Mouse (Mus musculus): ENCODE measurements around the gene Usp17la. TPM values are rescaled to one million over a fixed set of nuclear protein-coding genes. Genes with fewer than 3 reads are reported as not detected.
"Not testable (repeated sequence)": the region's sequence is repeated elsewhere in the genome, so short reads cannot be mapped to it uniquely, and the experiment has no call there.

Usp17la gene
- total RNA-seq (2021) = not detected

DNA sequence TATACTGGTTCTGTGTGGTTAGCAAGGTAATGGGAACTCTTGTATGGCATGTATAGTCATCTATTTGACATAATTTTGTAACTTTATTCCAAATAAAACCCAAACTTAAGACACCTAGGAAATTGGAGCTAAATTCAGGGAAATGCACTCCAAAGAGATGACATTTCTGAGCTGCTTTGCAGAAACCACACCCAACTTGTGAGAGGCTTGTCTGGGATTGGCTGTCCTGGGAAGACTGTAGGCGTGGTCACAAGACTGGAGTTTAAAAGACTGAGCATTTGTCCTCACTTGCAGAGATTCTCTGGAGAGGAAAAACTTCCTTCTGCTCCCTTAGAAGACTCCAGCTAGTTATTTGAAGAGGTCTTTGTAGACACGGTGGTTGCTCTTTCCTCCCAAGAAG lies at the start of gene Usp17la:
Gene Usp17la, plus strand, starts transcription at position 301 of the 400 bp plus-strand sequence.
- DNase-seq; intact Hi-C loops (cut with DNase I): not testable (repeated sequence)

DNA sequence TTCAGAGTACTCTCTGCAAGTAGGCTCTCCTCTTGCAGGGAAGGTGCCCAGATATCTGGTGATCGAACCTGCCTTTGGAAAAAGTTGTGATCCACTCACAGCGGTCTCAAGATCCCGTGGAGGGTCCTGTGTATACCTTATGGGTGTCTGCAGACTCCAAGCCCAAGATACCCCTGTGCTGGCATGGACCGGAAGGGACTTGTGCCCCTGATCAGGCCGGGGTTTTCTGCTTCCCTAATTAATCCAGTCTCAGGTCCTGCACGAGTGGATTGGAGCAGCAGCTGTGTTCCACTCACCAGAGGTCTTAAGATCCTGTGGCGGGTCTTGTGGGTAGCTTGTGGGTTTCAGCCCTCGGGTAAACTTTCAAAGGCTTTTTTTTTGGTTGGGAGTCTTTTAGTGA lies 46.5 kb upstream of the Usp17la start:
- DNase-seq; intact Hi-C loops (cut with DNase I): not testable (repeated sequence)

DNA sequence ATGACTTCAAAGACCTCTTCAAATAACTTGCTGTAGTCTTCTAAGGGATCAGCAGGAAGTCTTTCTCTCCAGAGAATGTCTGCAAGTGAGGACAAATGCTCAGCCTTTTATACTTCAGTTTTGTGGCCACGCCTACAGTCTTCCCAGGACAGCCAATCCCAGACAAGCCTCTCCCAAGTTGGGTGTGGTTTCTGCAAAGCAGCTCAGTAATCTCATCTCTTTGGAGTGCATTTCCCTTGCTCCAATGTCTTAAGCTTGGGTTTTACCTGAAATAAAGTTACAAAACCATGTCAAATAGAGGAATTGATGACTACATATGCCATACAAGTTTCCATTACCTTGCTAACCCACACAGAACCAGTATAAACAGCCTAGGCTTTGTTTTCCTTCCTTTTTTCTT lies 14.3 kb upstream of the Usp17la start, which contains the start of gene Usp17lb:
Gene Usp17lb, minus strand, starts transcription at position 101 of the 400 bp plus-strand sequence.
- intact Hi-C loops (cut with DNase I) = no loop called here
- no peak for DNase-seq

DNA sequence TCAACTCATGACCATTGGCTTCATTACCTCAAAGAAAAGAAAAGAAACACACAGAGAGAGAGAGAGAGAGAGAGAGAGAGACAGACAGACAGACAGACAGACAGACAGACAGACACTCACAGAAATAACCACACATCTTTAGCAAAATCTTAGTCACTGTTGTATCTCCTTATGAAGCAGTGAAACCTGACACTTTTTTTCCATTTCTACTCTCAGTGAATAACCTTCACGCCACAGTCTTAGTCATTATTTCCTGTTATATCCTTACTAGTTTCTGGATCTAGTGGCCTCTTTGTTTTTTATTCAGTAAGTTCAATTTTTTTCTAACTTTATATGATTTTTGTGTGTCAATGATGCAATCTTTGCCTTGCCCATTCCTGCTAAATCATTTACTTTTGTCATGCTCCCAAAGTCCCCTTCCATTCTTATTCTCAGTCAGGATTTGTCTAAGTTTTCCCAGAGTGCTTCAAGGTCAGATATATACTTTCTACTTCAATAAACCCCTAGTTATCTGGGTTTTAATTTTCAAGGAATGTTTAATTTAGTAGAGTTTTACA lies 13.0 kb upstream of the Usp17la start:
- intact Hi-C loops (cut with DNase I) = no loop called here
- DNase-seq = no peak

DNA sequence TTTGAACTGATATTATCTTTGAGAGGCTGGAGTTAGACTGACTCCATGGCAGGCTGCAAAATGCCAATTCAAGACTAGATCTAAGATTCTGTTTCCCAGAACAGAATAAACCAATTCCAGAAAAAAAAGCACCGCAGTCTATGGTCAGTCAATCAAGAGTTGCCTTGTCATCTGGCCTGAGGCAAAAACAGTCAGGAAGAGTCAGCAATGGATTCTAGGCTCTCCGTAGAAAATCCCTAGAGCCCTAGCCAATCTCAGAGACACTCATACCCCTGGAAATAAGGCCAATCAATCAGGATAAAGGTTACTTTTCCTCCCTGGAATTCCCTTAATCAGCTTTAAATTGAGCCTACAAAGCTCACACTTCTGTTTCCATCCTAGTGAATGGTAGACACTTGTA lies 5.3 kb upstream of the Usp17la start:
- intact Hi-C loops (cut with DNase I); DNase-seq: not testable (repeated sequence)

DNA sequence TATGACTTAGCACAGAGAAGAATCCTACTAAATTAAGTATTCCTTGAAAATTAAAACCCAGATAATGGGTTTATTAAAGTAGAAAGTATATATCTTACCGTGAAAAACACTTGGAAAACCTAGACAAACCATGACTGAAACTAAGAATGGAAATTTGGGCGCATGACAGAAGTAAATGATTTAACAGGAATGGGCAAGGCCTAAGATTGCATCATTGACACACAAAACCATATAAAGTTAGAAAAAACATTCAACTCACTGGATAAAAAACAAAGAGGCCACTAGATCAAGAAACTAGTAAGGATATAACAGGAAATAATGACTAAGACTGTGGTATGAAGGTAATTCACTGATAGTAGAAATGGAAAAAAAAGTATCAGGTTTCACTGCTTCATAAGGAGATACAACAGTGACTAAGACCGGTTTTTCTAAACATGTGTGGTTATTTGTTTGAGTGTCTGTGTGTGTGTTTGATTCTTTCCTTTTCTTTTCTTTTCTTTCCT lies 1.5 kb upstream of the Usp17la start:
- intact Hi-C loops (cut with DNase I) = no loop called here
- no peak for DNase-seq

DNA sequence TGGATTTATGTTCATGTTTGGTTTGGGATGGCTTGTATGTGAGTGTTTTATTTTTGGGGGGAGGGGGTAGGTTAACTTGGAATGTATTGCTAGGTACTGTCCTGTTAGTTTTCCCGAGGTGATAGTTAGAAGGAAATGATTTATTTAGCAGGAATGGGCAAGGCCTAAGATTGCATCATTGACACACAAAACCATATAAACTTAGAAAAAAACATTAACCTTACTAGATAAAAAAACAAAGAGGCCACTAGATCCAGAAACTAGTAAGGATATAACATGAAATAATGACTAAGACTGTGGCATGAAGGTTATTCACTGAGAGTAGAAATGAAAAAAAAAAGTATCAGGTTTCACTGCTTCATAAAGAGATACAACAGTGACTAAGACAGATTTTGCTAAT lies 874 bp downstream of the Usp17la start:
- intact Hi-C loops (cut with DNase I) = no loop called here
- DNase-seq = no peak

DNA sequence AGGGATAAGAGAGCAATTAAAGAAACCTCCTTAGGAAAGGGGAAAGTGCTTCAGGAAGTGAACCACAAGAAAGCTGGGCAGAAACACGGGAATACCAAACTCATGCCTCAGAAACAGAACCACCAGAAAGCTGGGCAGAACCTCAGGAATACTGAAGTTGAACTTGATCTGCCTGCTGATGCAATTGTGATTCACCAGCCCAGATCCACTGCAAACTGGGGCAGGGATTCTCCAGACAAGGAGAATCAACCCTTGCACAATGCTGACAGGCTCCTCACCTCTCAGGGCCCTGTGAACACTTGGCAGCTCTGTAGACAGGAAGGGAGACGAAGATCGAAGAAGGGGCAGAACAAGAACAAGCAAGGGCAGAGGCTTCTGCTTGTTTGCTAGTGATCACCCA lies 4.6 kb downstream of the Usp17la start:
- no peak for DNase-seq
- intact Hi-C loops (cut with DNase I) = no loop called here

DNA sequence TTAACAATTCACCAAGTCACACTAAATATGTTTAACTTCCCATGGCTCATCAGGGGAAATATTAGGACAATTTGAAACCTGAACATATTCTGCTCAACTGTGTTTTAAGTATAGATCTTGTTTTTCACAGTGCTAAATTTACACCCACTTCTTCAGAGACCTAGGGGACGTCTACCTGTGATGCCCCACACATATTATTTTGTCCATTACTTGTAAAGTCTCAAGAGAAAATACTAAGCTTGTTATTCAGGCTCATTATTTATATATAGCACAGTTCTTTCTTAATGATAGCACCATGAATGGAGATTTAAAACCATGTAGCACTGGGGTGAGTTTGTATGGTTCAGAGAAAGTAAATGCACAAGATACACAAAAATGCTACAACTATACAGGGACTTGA lies 20.9 kb downstream of the Usp17la start, which contains the start of gene Olfr665:
Gene Olfr665, plus strand, starts transcription at position 301 of the 400 bp plus-strand sequence.
- intact Hi-C loops (cut with DNase I) = no loop called here
- no peak for DNase-seq

DNA sequence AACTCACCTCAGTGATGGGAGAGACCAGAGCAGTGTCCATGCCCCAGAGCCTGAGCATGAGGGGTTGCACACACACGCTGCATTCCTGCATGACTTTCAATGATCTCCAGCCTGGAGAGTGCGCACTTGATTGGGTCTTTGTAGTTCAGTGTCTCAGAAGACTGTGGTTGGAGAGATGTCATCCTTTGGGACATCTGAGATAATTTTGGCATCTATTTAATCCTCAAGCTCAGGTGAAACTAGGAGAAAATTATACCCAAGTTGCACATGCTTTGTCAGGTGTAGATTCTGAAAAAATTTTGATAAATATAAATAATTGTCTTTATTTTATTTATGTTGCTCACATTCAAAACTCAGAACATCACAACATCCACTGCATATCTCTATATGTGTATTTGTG lies 39.0 kb downstream of the Usp17la start, which contains the start of gene Olfr666:
Gene Olfr666, minus strand, starts transcription at position 101 of the 400 bp plus-strand sequence.
- no peak for DNase-seq
- intact Hi-C loops (cut with DNase I) = no loop called here

Other genes starting within 250 kb of the Usp17la start
- gene Olfr656, start 243.1 kb upstream of the Usp17la start, total RNA-seq (2021) = not detected
- not detected for gene Olfr657, start 232.2 kb upstream of the Usp17la start, total RNA-seq (2021)
- gene Olfr658, start 209.7 kb upstream of the Usp17la start, total RNA-seq (2021) = not detected
- gene Olfr659, start 190.3 kb upstream of the Usp17la start, total RNA-seq (2021) = not detected
- not detected for gene Olfr661, start 170.5 kb upstream of the Usp17la start, total RNA-seq (2021)
- gene Usp17le, start 79.5 kb upstream of the Usp17la start, total RNA-seq (2021) = not detected
- gene Usp17lb, start 14.4 kb upstream of the Usp17la start, total RNA-seq (2021) = not detected
- gene Olfr665, start 21.0 kb downstream of the Usp17la start, total RNA-seq (2021) = not detected
- gene Olfr666, start 38.9 kb downstream of the Usp17la start, total RNA-seq (2021) = not detected
- gene Olfr667, start 64.5 kb downstream of the Usp17la start, total RNA-seq (2021) = not detected
- not detected for gene Olfr668, start 71.0 kb downstream of the Usp17la start, total RNA-seq (2021)
- not detected for gene Olfr669, start 77.2 kb downstream of the Usp17la start, total RNA-seq (2021)
- not detected for gene Olfr670, start 105.6 kb downstream of the Usp17la start, total RNA-seq (2021)
- not detected for gene Olfr671, start 122.1 kb downstream of the Usp17la start, total RNA-seq (2021)
- not detected for gene Olfr672, start 145.0 kb downstream of the Usp17la start, total RNA-seq (2021)
- gene Olfr675, start 171.5 kb downstream of the Usp17la start, total RNA-seq (2021) = not detected
- gene Olfr676, start 175.7 kb downstream of the Usp17la start, total RNA-seq (2021) = not detected
- gene Olfr677, start 194.4 kb downstream of the Usp17la start, total RNA-seq (2021) = not detected
- gene Olfr678, start 207.5 kb downstream of the Usp17la start, total RNA-seq (2021) = not detected
- gene Olfr679, start 224.2 kb downstream of the Usp17la start, total RNA-seq (2021) = not detected
- not detected for gene Olfr680-ps1, start 235.8 kb downstream of the Usp17la start, total RNA-seq (2021)